Mouse (Mus musculus) brain, embryonic 18.5 days (tissue): ENCODE data around the gene Frmpd2.
"Not testable (repeated sequence)": the region's sequence is repeated elsewhere in the genome, so short reads cannot be mapped to it uniquely, and the experiment has no call there.

Source experiments
- DNase-seq: peaks from one replicate; pipeline ENCODE4 v3.0.0-alpha.2; 2012; ENCODE audit warnings: low read depth, low spot score

The Frmpd2 gene

GRCm38 (mm10) chr14:33471331-33471730, at the start of gene Frmpd2:
Gene Frmpd2 (plus strand): TSS chr14:33471696.
- no peak for DNase-seq

- no peak for DNase-seq
Measured at GRCm38 (mm10) chr14:33423003-33423402, 48.5 kb upstream of the Frmpd2 start.

- DNase-seq, result no peak
Measured at GRCm38 (mm10) chr14:33424124-33424523, 47.4 kb upstream of the Frmpd2 start.

GRCm38 (mm10) chr14:33432485-33432884, 39.0 kb upstream of the Frmpd2 start:
- not testable (repeated sequence) for DNase-seq

- DNase-seq, result no peak
Measured at GRCm38 (mm10) chr14:33443780-33444179, 27.7 kb upstream of the Frmpd2 start.

GRCm38 (mm10) chr14:33445962-33446361, 25.5 kb upstream of the Frmpd2 start:
- no peak for DNase-seq

GRCm38 (mm10) chr14:33446561-33447023, 24.9 kb upstream of the Frmpd2 start:
- no peak for DNase-seq

GRCm38 (mm10) chr14:33447027-33447569, 24.4 kb upstream of the Frmpd2 start, which contains the start of gene Mapk8:
Gene Mapk8 (minus strand): TSS chr14:33447158.
- peak; percentile 86 for DNase-seq

GRCm38 (mm10) chr14:33448276-33448675, 23.2 kb upstream of the Frmpd2 start:
- DNase-seq, result no peak

- no peak for DNase-seq
Measured at GRCm38 (mm10) chr14:33449296-33449840, 22.1 kb upstream of the Frmpd2 start.

GRCm38 (mm10) chr14:33450331-33450730, 21.2 kb upstream of the Frmpd2 start:
- no peak for DNase-seq

- DNase-seq, result no peak
Measured at GRCm38 (mm10) chr14:33463658-33464057, 7.8 kb upstream of the Frmpd2 start.

- no peak for DNase-seq
Measured at GRCm38 (mm10) chr14:33467766-33468165, 3.7 kb upstream of the Frmpd2 start.

- DNase-seq, result no peak
Measured at GRCm38 (mm10) chr14:33474461-33474860, 3.0 kb downstream of the Frmpd2 start.

- no peak for DNase-seq
Measured at GRCm38 (mm10) chr14:33476094-33476760, 4.7 kb downstream of the Frmpd2 start.

GRCm38 (mm10) chr14:33481991-33482390, 10.5 kb downstream of the Frmpd2 start:
- no peak for DNase-seq

GRCm38 (mm10) chr14:33487805-33488550, 16.5 kb downstream of the Frmpd2 start:
- no peak for DNase-seq

- DNase-seq, result no peak
Measured at GRCm38 (mm10) chr14:33495226-33495625, 23.7 kb downstream of the Frmpd2 start.

- DNase-seq, result no peak
Measured at GRCm38 (mm10) chr14:33497418-33497817, 25.9 kb downstream of the Frmpd2 start.

GRCm38 (mm10) chr14:33498849-33499248, 27.4 kb downstream of the Frmpd2 start:
- DNase-seq, result no peak

- no peak for DNase-seq
Measured at GRCm38 (mm10) chr14:33500631-33501030, 29.1 kb downstream of the Frmpd2 start.

- DNase-seq, result no peak
Measured at GRCm38 (mm10) chr14:33503311-33503710, 31.8 kb downstream of the Frmpd2 start.
